Mouse (Mus musculus): Measurements from ENCODE around the gene Rab5c. TPM values are rescaled to one million over a fixed set of nuclear protein-coding genes. Genes with fewer than 3 reads are reported as not detected.

The Rab5c gene
- total and polyA plus RNA-seq, 2 experiments from 2014 or later = 34.4 to 250 TPM

GRCm38 (mm10) chr11:100687265-100687664, 50.8 kb downstream of the Rab5c start:
- Histone ChIP-seq H3K27me3 (ENCODE audit: insufficient read depth, low read length) (peaks cover 8% of the 10 kb centered on the region), H3K9ac (replicated peaks; ENCODE audit: low read length, poor library complexity, severe bottlenecking) (no peak overlapping the region), H3K9me3 (ENCODE audit: low read length) (no peaks in the 10 kb centered on the region), H3K4me1 (ENCODE audit: insufficient read depth, low read length) (no peaks in the 10 kb centered on the region), H3K4me2 (ENCODE audit: low read depth, low read length, poor library complexity, severe bottlenecking) (no peak overlapping the region), H3K36me3 (ENCODE audit: insufficient read depth, low read length) (no peaks in the 10 kb centered on the region), H3K27ac (ENCODE audit: low read depth, low read length) (no peak overlapping the region), H3K4me3 (ENCODE audit: low read depth, low read length) (no peak overlapping the region)
- ATAC-seq (ENCODE audit: low FRiP score) = no peak
- no peak for DNase-seq (ENCODE audit: low spot score)
- no peak for TF ChIP-seq CTCF (IDR thresholded peaks at IDR 0.05)
- 83% methylated on average over 7 of the region's 7 CpGs for WGBS

GRCm38 (mm10) chr11:100685371-100685770, 52.6 kb downstream of the Rab5c start:
- no peaks in the 10 kb centered on the region for H3K36me3 ChIP-seq (ENCODE audit: insufficient read depth, low read length)

DNA sequence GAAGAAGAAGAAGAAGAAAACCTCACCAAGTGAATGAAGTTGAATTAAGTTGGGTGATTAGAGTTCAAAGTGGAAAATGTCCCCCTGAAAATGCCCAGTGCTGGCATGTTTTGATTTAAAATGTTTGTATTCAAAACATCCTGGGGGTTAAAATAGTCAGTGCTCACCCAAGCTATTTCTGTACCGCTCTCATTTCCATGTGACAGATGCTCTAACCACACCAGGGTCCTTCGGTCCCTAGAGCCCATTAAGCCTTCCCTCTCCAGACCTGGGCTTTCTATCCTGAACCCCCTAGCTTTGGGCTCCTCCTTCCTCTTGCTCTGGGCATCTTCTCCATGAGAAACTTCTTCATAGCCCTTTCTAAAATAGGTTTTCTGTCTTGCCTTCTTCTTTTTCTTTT, 53.9 kb downstream of the Rab5c start:
- Histone ChIP-seq H3K9me3 (ENCODE audit: low read length) (no peaks in the 10 kb centered on the region), H3K4me2 (ENCODE audit: low read depth, low read length, poor library complexity, severe bottlenecking) (no peak overlapping the region), H3K36me3 (ENCODE audit: insufficient read depth, low read length) (no peaks in the 10 kb centered on the region), H3K27ac (ENCODE audit: low read depth, low read length) (no peak overlapping the region), H3K4me3 (ENCODE audit: low read depth, low read length) (no peak overlapping the region), H3K9ac (replicated peaks; ENCODE audit: low read length, poor library complexity, severe bottlenecking) (no peak overlapping the region), H3K4me1 (ENCODE audit: insufficient read depth, low read length) (no peaks in the 10 kb centered on the region), H3K27me3 (ENCODE audit: insufficient read depth, low read length) (no peaks in the 10 kb centered on the region)
- 80% methylated on average over 2 of the region's 2 CpGs for WGBS
- no peak for DNase-seq (ENCODE audit: low spot score)
- ATAC-seq (ENCODE audit: low FRiP score) = no peak
- no peak for TF ChIP-seq CTCF (IDR thresholded peaks at IDR 0.05)

More at GRCm38 (mm10) chr11:100685371-100685770, 52.6 kb downstream of the Rab5c start:
- H3K4me3 ChIP-seq (ENCODE audit: low read depth, low read length) = no peak overlapping the region
- H3K4me2 ChIP-seq (ENCODE audit: low read depth, low read length, poor library complexity, severe bottlenecking) = no peak overlapping the region
- ATAC-seq (ENCODE audit: low FRiP score) = no peak
- TF ChIP-seq CTCF (IDR thresholded peaks at IDR 0.05) = no peak
- no peak overlapping the region for H3K27ac ChIP-seq (ENCODE audit: low read depth, low read length)
- H3K4me1 ChIP-seq (ENCODE audit: insufficient read depth, low read length) = no peaks in the 10 kb centered on the region
- H3K9ac ChIP-seq (replicated peaks; ENCODE audit: low read length, poor library complexity, severe bottlenecking) = no peak overlapping the region
- H3K27me3 ChIP-seq (ENCODE audit: insufficient read depth, low read length) = no peaks in the 10 kb centered on the region
- WGBS = 70% methylated on average over 3 of the region's 3 CpGs
- no peak for DNase-seq (ENCODE audit: low spot score)
- H3K9me3 ChIP-seq (ENCODE audit: low read length) = no peaks in the 10 kb centered on the region

DNA sequence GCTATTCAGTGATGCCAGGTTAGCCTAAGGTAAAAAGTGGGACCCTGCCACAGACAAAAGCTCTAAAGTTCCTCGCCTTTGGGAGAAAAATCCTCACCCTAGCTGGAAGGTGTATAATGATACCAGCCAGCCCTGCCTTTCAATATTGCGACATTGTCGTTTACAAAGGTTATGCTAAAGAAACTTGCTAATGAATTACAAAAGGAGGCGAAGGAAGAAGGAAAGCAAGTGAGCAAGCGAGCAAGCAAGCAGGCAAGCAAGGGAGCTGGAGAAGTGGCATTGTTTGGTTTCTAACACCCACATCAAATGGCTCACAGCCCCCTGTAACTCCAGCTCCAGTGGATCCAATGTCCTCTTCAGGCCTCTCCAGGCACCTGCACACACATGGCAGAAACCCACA, 55.5 kb downstream of the Rab5c start:
- H3K9ac ChIP-seq (replicated peaks; ENCODE audit: low read length, poor library complexity, severe bottlenecking) = no peak overlapping the region
- TF ChIP-seq CTCF (IDR thresholded peaks at IDR 0.05) = no peak
- ATAC-seq (ENCODE audit: low FRiP score) = no peak
- DNase-seq (ENCODE audit: low spot score) = no peak
- H3K4me1 ChIP-seq (ENCODE audit: insufficient read depth, low read length) = no peaks in the 10 kb centered on the region
- H3K27ac ChIP-seq (ENCODE audit: low read depth, low read length) = no peak overlapping the region
- no peaks in the 10 kb centered on the region for H3K27me3 ChIP-seq (ENCODE audit: insufficient read depth, low read length)
- H3K9me3 ChIP-seq (ENCODE audit: low read length) = no peaks in the 10 kb centered on the region
- H3K4me3 ChIP-seq (ENCODE audit: low read depth, low read length) = no peak overlapping the region
- 76% methylated on average over 5 of the region's 5 CpGs for WGBS
- H3K4me2 ChIP-seq (ENCODE audit: low read depth, low read length, poor library complexity, severe bottlenecking) = no peak overlapping the region
- no peaks in the 10 kb centered on the region for H3K36me3 ChIP-seq (ENCODE audit: insufficient read depth, low read length)

- ATAC-seq (ENCODE audit: low FRiP score) (no peak), DNase-seq (ENCODE audit: low spot score) (no peak)
- no peak overlapping the region for H3K4me2 ChIP-seq (ENCODE audit: low read depth, low read length, poor library complexity, severe bottlenecking)
- H3K27ac ChIP-seq (ENCODE audit: low read depth, low read length) = no peak overlapping the region
- no peak overlapping the region for H3K9ac ChIP-seq (replicated peaks; ENCODE audit: low read length, poor library complexity, severe bottlenecking)
- no peaks in the 10 kb centered on the region for H3K36me3 ChIP-seq (ENCODE audit: insufficient read depth, low read length)
- H3K4me3 ChIP-seq (ENCODE audit: low read depth, low read length) = no peak overlapping the region
- H3K9me3 ChIP-seq (ENCODE audit: low read length) = no peaks in the 10 kb centered on the region
- TF ChIP-seq CTCF (IDR thresholded peaks at IDR 0.05) = no peak
- H3K27me3 ChIP-seq (ENCODE audit: insufficient read depth, low read length) = no peaks in the 10 kb centered on the region
- no peaks in the 10 kb centered on the region for H3K4me1 ChIP-seq (ENCODE audit: insufficient read depth, low read length)
- WGBS = 79% methylated on average over 5 of the region's 5 CpGs
Measured at GRCm38 (mm10) chr11:100681826-100682225, 56.2 kb downstream of the Rab5c start.

DNA sequence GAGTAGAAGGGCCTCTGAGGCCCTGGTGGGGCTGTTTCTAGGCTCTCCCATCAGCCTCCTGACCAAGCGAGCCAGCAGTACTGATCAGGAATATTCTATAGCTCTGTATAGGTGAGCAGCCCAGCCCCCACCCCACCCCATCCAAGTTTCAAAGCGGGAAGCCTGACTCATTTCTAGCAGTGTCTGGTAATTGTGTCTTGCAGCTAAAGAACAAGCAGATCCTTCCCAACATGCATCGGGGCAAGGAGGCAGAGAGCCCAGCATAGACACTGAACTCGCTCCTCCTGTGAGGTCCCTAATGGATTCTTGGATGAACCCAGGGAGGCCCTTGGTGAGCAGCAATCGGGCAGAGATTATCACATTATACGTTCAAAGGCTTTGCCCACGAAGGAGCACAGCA, 60.2 kb downstream of the Rab5c start:
- no peak overlapping the region for H3K9ac ChIP-seq (replicated peaks; ENCODE audit: low read length, poor library complexity, severe bottlenecking)
- ATAC-seq (ENCODE audit: low FRiP score) = no peak
- 58% methylated on average over 7 of the region's 7 CpGs for WGBS
- H3K4me2 ChIP-seq (ENCODE audit: low read depth, low read length, poor library complexity, severe bottlenecking) = no peak overlapping the region
- DNase-seq (ENCODE audit: low spot score) = no peak
- H3K27ac ChIP-seq (ENCODE audit: low read depth, low read length) = no peak overlapping the region
- TF ChIP-seq CTCF (IDR thresholded peaks at IDR 0.05) = no peak
- H3K4me1 ChIP-seq (ENCODE audit: insufficient read depth, low read length) = no peaks in the 10 kb centered on the region
- H3K4me3 ChIP-seq (ENCODE audit: low read depth, low read length) = no peak overlapping the region
- H3K36me3 ChIP-seq (ENCODE audit: insufficient read depth, low read length) = no peaks in the 10 kb centered on the region
- no peaks in the 10 kb centered on the region for H3K27me3 ChIP-seq (ENCODE audit: insufficient read depth, low read length)
- H3K9me3 ChIP-seq (ENCODE audit: low read length) = no peaks in the 10 kb centered on the region

Measured in midbrain, postnatal 0 days (tissue).